Mouse (Mus musculus) ES-E14 (cell line): ENCODE results near the gene Cyp27b1. TPM values are rescaled to one million over a fixed set of nuclear protein-coding genes. Genes with fewer than 3 reads are reported as not detected.

ENCODE experiments used
- DNase-seq: peaks from one replicate; pipeline ENCODE4 v3.0.0-alpha.2; 2013; ENCODE audit warnings: low read depth, low spot score
- H3K27ac ChIP-seq: 2 replicates; pipeline ENCODE4 v1.5.1; 2012; ENCODE audit warnings: low read depth, mild to moderate bottlenecking, low read length, moderate library complexity, mixed read lengths; ENCODE audit not compliant: poor library complexity, insufficient read depth, severe bottlenecking
- H3K36me3 ChIP-seq: 2 replicates; pipeline ENCODE4 v1.6.1; 2012; ENCODE audit warnings: mild to moderate bottlenecking, low read length, moderate library complexity, mixed read lengths; ENCODE audit not compliant: control insufficient read depth, poor library complexity, insufficient read depth, severe bottlenecking
- H3K4me1 ChIP-seq, 2 experiments: fragments of 150-350 bp in 1 of 2; sonication (generic) in 1 of 2; 2 replicates each; pipeline ENCODE4 v1.6.1; 2012; ENCODE audit warnings: low read length in 2 of 2, mild to moderate bottlenecking in 1 of 2, mixed read lengths in 1 of 2; ENCODE audit not compliant: control insufficient read depth in 2 of 2, insufficient read depth in 2 of 2, poor library complexity in 1 of 2
- H3K4me3 ChIP-seq, 2 experiments: fragments of 150-350 bp in 1 of 2; sonication (generic) in 1 of 2; 2 replicates each; pipeline ENCODE4 v1.5.1; 2012; ENCODE audit warnings: low read length in 2 of 2, low read depth in 1 of 2, mild to moderate bottlenecking in 1 of 2, mixed read lengths in 1 of 2; ENCODE audit not compliant: insufficient read depth in 1 of 2, poor library complexity in 1 of 2, severe bottlenecking in 1 of 2
- H3K9ac ChIP-seq: 2 replicates; pipeline ENCODE4 v1.6.1; 2012; ENCODE audit warnings: low read depth, mild to moderate bottlenecking, low read length, mixed read lengths; ENCODE audit not compliant: poor library complexity, insufficient read depth, severe bottlenecking
- H3K9me3 ChIP-seq: fragments of 150-350 bp; sonication (generic); 2 replicates; pipeline ENCODE4 v1.6.1; 2012; ENCODE audit warnings: low read depth, mild to moderate bottlenecking, low read length; ENCODE audit not compliant: control insufficient read depth, insufficient read depth
- CHD2 ChIP-seq: IDR thresholded peaks from 2 replicates; pipeline ENCODE4 v1.6.1; 2014; ENCODE audit warnings: mild to moderate bottlenecking, low read depth, low read length, inconsistent platforms
- HCFC1 ChIP-seq: IDR thresholded peaks from 2 replicates; pipeline ENCODE4 v1.6.1; 2012; ENCODE audit warnings: low read length, inconsistent platforms, borderline replicate concordance; ENCODE audit not compliant: insufficient read depth
- MAFK ChIP-seq: IDR thresholded peaks from 2 replicates; pipeline ENCODE4 v1.6.1; 2014; ENCODE audit warnings: mild to moderate bottlenecking, low read depth, low read length, inconsistent platforms; ENCODE audit not compliant: insufficient read depth
- ZC3H11A ChIP-seq: IDR thresholded peaks from 2 replicates; pipeline ENCODE4 v1.6.1; 2012; ENCODE audit warnings: low read depth, mild to moderate bottlenecking, inconsistent platforms, low read length, borderline replicate concordance
- ZNF384 ChIP-seq: IDR thresholded peaks from 2 replicates; pipeline ENCODE4 v1.6.1; 2012; ENCODE audit warnings: low read depth, low read length, inconsistent platforms
- in situ Hi-C, 2 experiments: fragments of 600-800 bp; cut with MboI; formaldehyde crosslinking; loops; one replicate each; pipeline ENCODE4 v1.15.1; 2025; ENCODE audit warnings: low sequenced_read_pairs in 2 of 2, inconsistent platforms in 1 of 2; ENCODE audit not compliant: unreplicated experiment in 2 of 2
- total RNA-seq: library from RNA; depleted of rRNA; stranded (reverse); fragments of 300-350 nt; gene quantifications from 2 replicates; pipeline ENCODE4 v1.2.3, GENCODE M21; 2012

Gene Cyp27b1
- total RNA-seq, 1 experiment = 0.40 TPM

- Histone ChIP-seq H3K9me3 (no peaks in the 10 kb centered on the region), H3K4me3 (no peak overlapping the region), H3K4me1 (peaks cover 0 to 13% of the 10 kb centered on the region in 2 experiments), H3K9ac (no peak overlapping the region), H3K36me3 (peaks cover 19% of the 10 kb centered on the region), H3K27ac (no peak overlapping the region)
- no peak for DNase-seq
- in situ Hi-C loops = no loop called here
- no peak for TF ChIP-seq MAFK
- no peak for TF ChIP-seq ZNF384
- TF ChIP-seq ZC3H11A = no peak
- TF ChIP-seq HCFC1 = no peak
- no peak for TF ChIP-seq CHD2
Observed at GRCm38 (mm10) chr10:127043187-127043586, 4.9 kb upstream of the Cyp27b1 start.

DNA sequence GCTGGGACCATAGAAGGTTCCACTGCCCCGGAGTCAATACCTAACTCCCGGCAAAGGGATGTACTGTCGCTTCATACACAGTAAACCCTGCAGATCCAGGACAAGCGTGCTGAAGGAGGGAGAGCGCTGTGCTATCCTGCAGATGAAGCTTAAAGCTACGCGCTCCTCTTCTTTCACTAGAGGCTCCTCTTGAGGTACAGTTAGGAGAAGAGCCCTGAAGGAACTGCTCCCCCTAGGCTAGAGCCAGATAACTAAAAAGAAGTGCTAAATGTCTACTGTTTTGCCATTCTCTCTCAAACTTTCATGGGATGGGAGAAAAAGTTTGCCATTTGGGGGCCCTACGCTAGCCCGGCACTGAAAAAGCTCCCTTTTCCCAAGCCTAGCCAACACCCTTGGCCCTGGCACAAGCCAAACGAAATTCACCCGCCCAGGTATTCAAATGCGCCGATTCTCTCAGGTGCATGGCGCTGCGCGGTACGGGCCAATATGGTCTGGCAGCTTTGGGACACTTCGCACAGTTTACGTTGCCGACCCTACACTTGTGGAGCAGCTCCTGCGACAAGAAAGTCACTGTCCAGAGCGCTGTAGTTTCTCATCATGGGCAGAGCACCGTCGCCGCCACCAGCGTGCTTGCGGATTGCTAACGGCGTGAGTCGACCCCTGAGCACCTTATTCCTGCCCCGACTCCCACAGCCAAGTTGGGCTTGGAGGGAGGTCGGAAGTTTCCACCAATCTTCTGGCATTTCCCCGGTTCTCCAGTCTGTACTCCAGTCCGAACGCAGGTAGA lies 751 bp downstream of the Cyp27b1 start:
- Histone ChIP-seq H3K4me1 (peaks cover 0 to 6% of the 10 kb centered on the region in 2 experiments; a peak in 1 of 4 replicates), H3K36me3 (peaks cover 13% of the 10 kb centered on the region), H3K27ac (no peak overlapping the region), H3K4me3 (peak overlapping the region; percentile 56 to 60), H3K9me3 (no peaks in the 10 kb centered on the region), H3K9ac (peak overlapping the region; percentile 15; the same call in 1 of the 2 replicates)
- TF ChIP-seq ZC3H11A = no peak
- TF ChIP-seq MAFK = no peak
- no peak for TF ChIP-seq HCFC1
- no peak for TF ChIP-seq CHD2
- in situ Hi-C loops = no loop called here
- DNase-seq = no peak

GRCm38 (mm10) chr10:127049395-127050118 lies 1.5 kb downstream of the Cyp27b1 start:
- peaks cover 0 to 7% of the 10 kb centered on the region in 2 experiments; a peak in 1 of 4 replicates for H3K4me1 ChIP-seq
- H3K9ac ChIP-seq = peak overlapping the region; percentile 29; the same call in 1 of the 2 replicates
- no peaks in the 10 kb centered on the region for H3K9me3 ChIP-seq
- H3K36me3 ChIP-seq = peaks cover 10% of the 10 kb centered on the region
- H3K4me3 ChIP-seq = peak overlapping the region; percentile 56 to 60
- no peak for DNase-seq
- TF ChIP-seq CHD2 (no peak), ZC3H11A (no peak), MAFK (no peak), HCFC1 (no peak), ZNF384 (no peak)
- no peak overlapping the region for H3K27ac ChIP-seq
- in situ Hi-C loops = no loop called here

GRCm38 (mm10) chr10:127050119-127050474 lies 2.0 kb downstream of the Cyp27b1 start:
- H3K4me3 ChIP-seq = no peak overlapping the region; a peak in 1 of 4 replicates
- in situ Hi-C loops = no loop called here

More at GRCm38 (mm10) chr10:127050119-127050474, 2.0 kb downstream of the Cyp27b1 start:
- no peak overlapping the region for H3K9ac ChIP-seq
- H3K36me3 ChIP-seq = peaks cover 4% of the 10 kb centered on the region
- H3K4me1 ChIP-seq = peaks cover 0 to 7% of the 10 kb centered on the region in 2 experiments; a peak in 1 of 4 replicates
- no peaks in the 10 kb centered on the region for H3K9me3 ChIP-seq
- DNase-seq = no peak
- TF ChIP-seq MAFK (no peak), ZNF384 (no peak), HCFC1 (no peak), ZC3H11A (no peak), CHD2 (no peak)
- no peak overlapping the region for H3K27ac ChIP-seq
